Mouse (Mus musculus) large intestine, adult 2 months (tissue): ENCODE measurements around the gene Vapb. TPM values are rescaled to one million over a fixed set of nuclear protein-coding genes. Genes with fewer than 3 reads are reported as not detected.
"Not testable (repeated sequence)": the region's sequence is repeated elsewhere in the genome, so short reads cannot be mapped to it uniquely, and the experiment has no call there.

Source experiments
- DNase-seq: peaks from one replicate; pipeline ENCODE4 v3.0.0-alpha.2; 2012; ENCODE audit warnings: low read depth, low spot score
- WGBS: fragments of 180-500 bp; shearing (Covaris S2); methylation state at CpG from one replicate; pipeline ENCODE4 v1.1.7; 2018; 5-methylcytosine and 5-hydroxymethylcytosine counted together
- polyA plus RNA-seq: library from polyadenylated mRNA; depleted of rRNA; stranded (reverse); fragments of >200 nt; gene quantifications from 2 replicates; pipeline ENCODE4 v1.2.3, GENCODE M21; 2012; rRNA removed

Gene Vapb
- 11.0 and 12.9 TPM in 2 replicates for polyA plus RNA-seq

DNA sequence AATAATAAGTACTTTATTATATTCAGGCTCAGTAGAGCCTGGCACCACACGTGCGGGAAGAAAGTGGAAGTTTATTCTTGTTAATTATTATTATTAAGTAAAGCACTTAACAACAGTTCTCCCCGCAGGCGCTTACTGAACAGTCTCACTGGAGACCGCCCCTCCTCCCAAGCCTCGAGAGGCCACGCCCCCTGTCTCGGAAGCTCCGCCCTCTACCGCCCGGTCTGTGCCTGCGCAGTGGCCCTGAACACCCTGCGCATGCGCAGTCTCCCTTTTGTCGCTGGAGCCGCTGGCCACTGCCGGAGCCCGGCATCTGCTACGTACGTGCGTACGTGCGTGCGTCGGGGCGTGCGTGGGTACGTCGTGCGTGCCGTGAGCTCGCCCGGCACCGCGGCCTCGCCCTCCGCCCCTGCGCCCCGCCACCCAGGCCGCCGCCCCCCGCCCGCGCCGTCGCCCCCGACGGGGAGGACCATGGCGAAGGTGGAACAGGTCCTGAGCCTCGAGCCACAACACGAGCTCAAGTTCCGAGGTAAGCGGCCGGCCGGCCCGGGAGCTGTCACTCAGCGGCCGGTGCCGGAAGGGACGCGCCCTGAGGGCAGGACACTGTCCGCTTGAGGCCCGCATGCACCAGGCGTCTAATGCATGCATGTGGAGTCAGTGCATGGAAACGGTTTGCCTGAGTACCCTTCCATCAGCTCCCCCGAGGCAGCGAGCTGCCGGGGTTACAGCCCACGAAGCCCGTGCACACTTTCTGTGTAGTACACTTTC lies at the start of gene Vapb:
Gene Vapb, plus strand, starts transcription at position 290 of the 768 bp plus-strand sequence.
- WGBS: under 1% methylated on average over 70 of the region's 70 CpGs

GRCm38 (mm10) chr2:173689835-173690234 lies 47.5 kb upstream of the Vapb start:
- DNase-seq: no peak

More for the DNA sequence above, at the start of gene Vapb:
- peak; percentile 90 for DNase-seq

DNA sequence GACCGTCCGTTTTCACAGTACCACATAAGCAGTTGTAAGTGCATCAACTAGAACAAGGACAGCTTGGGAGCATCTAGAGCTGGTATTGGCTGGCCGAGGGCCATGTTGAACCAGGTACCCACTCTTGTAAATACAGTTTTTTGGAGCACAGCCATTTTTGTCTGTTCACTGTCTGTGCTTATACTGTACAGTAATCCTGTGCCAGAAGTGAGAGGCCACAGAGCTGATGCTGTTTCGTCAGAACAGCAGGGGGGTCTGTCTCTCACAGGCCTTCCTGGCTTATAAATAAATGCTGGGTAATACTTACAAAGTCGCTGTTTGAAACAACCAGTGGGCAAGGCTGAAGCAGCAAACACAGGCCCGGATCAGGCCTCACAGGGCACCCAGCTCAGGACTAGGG lies 45.6 kb upstream of the Vapb start:
- 82% methylated on average over 6 of the region's 6 CpGs for WGBS
- DNase-seq: no peak

GRCm38 (mm10) chr2:173692693-173693092 lies 44.6 kb upstream of the Vapb start:
- DNase-seq: no peak
- 90% methylated on average over 2 of the region's 2 CpGs for WGBS

DNA sequence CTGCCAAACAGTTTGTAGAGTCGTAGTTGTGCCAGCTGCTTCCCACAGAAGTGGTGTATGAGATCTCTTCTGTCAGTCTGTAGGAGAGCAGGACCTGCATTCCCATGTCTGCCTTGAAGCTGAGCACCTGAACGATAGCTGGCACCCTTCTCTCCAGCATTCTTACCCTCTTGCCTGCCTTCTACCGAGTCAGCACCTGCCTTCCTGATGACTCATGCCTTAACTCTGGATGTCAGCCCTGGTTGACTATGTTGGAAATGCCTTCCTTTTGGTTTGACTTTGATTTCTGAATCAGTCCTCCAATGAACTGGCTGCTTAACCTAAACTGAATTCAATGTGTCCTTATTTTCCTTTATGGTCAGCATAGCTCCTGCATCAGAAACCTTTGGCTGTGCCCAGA lies 38.5 kb upstream of the Vapb start:
- WGBS: 54% methylated on average over 3 of the region's 3 CpGs
- no peak for DNase-seq

GRCm38 (mm10) chr2:173702096-173702866 lies 35.0 kb upstream of the Vapb start:
- 66% methylated on average over 16 of the region's 16 CpGs for WGBS
- DNase-seq: no peak

DNA sequence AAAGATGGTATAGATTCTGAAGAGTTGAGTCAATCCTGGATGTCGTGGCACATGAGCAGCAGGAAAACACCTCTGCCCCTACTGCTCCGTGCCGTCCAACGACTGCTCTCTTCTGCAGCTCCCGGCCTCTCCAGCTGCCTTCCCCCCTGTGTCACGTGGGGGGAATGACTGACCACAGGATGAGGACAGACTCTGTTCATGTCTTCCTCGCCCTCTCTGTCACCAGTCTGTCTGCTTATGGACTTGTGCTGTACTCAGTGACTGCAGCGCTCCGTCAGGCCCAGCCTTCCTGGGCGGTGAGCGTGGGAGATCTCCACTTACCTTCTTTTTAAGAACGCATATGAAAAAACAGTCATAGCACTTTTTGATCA lies 34.5 kb upstream of the Vapb start:
- WGBS: 80% methylated on average over 12 of the region's 12 CpGs
- DNase-seq: no peak

GRCm38 (mm10) chr2:173705827-173706551 lies 31.3 kb upstream of the Vapb start:
- 63% methylated on average over 15 of the region's 15 CpGs for WGBS
- no peak for DNase-seq

DNA sequence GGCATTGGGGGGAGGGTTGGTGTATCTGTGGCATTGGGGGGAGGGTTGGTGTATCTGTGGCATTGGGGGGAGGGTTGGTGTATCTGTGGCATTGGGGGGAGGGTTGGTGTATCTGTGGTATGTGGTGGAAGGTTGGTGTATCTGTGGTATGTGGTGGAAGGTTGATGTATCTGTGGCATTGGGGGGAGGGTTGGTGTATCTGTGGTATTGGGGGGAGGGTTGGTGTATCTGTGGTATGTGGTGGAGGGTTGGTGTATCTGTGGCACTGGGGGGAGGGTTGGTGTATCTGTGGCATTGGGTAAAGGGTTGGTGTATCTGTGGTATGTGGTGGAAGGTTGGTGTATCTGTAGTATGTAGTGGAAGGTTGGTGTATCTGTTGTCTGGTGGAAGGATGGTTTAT lies 29.7 kb upstream of the Vapb start:
- DNase-seq: not testable (repeated sequence)

GRCm38 (mm10) chr2:173710193-173710592 lies 27.1 kb upstream of the Vapb start:
- peak; percentile 57 for DNase-seq
- WGBS: 25% methylated on average over 6 of the region's 6 CpGs

DNA sequence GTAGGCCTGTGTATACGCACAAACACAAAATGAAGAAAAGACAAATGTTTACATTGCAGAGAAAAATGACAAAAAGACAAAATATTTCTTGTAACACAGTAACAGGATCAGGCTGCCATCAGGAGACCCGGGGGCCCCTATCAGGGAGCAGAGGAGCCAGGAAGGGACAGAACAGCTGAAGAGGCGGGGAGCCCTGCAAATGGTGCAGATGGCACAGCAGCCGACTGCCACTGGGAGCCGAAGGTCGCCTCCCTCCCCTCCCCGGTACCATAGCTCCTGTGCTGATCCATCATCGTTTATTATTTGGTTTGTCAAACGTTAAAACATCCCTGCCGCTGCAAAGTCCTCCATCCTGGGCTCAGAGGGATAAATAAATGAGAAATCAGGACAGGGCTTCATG lies 24.7 kb upstream of the Vapb start:
- no peak for DNase-seq
- WGBS: 42% methylated on average over 10 of the region's 10 CpGs

GRCm38 (mm10) chr2:173713241-173713640 lies 24.1 kb upstream of the Vapb start:
- DNase-seq: no peak
- WGBS: 85% methylated on average over 4 of the region's 4 CpGs

GRCm38 (mm10) chr2:173714620-173715218 lies 22.6 kb upstream of the Vapb start:
- DNase-seq: no peak
- 79% methylated on average over 8 of the region's 8 CpGs for WGBS

DNA sequence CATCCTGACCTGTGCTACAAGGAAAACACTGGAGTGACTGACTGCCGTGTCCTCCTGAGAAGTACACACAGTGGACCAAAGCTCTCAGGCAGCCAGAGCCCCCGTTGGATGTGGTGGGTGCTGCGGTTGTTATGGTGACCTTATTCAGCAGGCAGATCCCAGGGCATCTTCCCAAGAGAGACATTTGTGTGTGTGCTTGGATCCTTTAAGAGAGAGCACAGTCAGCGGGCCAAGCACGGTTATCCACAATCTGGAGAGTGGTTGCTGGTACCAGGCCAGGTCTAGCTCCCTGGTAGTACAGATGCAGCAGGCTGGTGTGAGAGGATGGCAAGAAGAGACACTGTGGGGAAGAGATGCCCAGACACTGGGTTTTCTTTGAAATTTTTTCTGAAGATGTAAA lies 20.3 kb upstream of the Vapb start:
- no peak for DNase-seq
- 87% methylated on average over 5 of the region's 5 CpGs for WGBS

GRCm38 (mm10) chr2:173719115-173719514 lies 18.2 kb upstream of the Vapb start, which contains the start of gene 1700010B08Rik:
Gene 1700010B08Rik (plus strand): TSS chr2:173719415.
- WGBS: 89% methylated on average over 6 of the region's 7 CpGs

GRCm38 (mm10) chr2:173722251-173722857 lies 15.0 kb upstream of the Vapb start:
- DNase-seq: no peak
- 33% methylated on average over 11 of the region's 11 CpGs for WGBS

More at GRCm38 (mm10) chr2:173719115-173719514, 18.2 kb upstream of the Vapb start, which contains the start of gene 1700010B08Rik:
- not testable (repeated sequence) for DNase-seq

DNA sequence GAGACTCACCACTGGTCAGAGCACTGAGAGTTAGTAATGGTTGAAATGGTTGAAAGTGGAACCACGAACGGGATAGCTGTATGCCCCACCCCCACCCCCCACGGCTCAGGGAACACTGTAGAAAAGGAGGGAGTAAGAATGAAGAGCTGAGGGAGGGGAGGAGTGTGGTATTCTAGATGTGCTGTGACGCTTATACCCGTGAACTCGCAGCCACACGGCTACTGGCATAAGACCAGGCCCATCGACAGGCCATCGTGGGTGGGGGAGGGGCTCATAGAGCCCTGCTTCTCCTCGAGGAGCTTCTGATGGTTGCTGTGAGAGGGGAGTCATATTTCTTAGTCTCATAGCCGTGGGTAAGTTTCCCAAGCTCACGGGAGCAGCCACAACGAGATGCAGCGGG lies 12.9 kb upstream of the Vapb start:
- no peak for DNase-seq
- WGBS: 64% methylated on average over 14 of the region's 14 CpGs

DNA sequence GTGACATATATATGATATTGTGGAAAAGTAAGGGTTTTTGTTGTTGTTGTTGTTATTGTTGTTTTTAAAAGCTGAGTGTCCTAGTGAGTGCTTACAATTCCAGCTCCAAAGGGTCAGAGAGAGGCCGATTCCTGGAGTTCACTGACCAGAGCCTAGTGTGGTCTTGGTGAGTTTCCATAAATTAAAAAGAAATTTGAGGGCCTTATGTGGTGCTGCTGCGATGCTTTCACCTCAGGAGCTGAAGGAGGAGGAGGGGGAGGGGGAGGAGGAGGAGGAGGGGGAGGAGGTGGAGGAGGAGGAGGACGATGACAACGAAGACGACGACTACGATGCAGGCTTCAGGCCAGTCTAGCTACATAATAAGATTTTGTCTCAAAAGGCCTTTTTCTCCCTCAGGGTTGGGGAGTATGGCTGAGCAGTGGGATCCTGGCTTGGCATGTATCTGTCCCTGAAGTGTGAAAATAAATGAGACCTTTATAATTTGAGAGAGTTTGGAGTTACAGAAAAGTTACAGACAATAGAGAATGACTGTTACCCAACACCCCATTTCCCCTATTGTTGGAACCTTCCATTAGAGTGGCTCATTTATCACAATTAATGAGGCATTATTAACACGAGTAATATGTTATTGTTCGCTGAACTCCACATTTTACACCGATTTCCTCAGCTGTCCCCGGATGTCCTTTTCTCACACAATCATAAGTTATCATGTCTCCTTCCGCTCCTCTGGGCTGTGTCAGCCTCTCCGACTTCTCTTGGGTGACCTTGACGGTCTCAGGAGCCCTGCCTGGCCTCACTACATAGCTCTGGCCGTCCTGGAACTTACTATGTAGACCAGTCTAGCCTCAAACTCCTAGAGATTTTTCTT lies 12.1 kb upstream of the Vapb start:
- DNase-seq: no peak
- 86% methylated on average over 15 of the region's 15 CpGs for WGBS

GRCm38 (mm10) chr2:173725819-173726218 lies 11.5 kb upstream of the Vapb start:
- no peak for DNase-seq
- 86% methylated on average over 4 of the region's 4 CpGs for WGBS
